Mouse (Mus musculus) limb, embryonic 15.5 days (tissue): Measurements from ENCODE around the gene Sdha. TPM values are rescaled to one million over a fixed set of nuclear protein-coding genes. Genes with fewer than 3 reads are reported as not detected.

Experiments used
- ATAC-seq: fragments of 200-750 bp; cut with Nextera tagmentation; 2 replicates; pipeline ENCODE4 v1.8.0; 2017; ENCODE audit warnings: low read depth, moderate TSS enrichment; ENCODE audit not compliant: insufficient number of reproducible peaks, low FRiP score, low TSS enrichment
- H3K27ac ChIP-seq: fragments of 300-500 bp; sonication (generic); 2 replicates; pipeline ENCODE4 v1.5.1; 2015; ENCODE audit warnings: moderate library complexity, mild to moderate bottlenecking, inconsistent platforms
- H3K27me3 ChIP-seq: fragments of 300-500 bp; sonication (generic); 2 replicates; pipeline ENCODE4 v1.6.1; 2015; ENCODE audit warnings: inconsistent platforms
- H3K36me3 ChIP-seq: fragments of 300-500 bp; sonication (generic); 2 replicates; pipeline ENCODE4 v1.6.1; 2015; ENCODE audit warnings: inconsistent platforms
- H3K4me1 ChIP-seq: fragments of 300-500 bp; sonication (generic); 2 replicates; pipeline ENCODE4 v1.6.1; 2015; ENCODE audit warnings: inconsistent platforms
- H3K4me2 ChIP-seq: fragments of 300-500 bp; sonication (generic); 2 replicates; pipeline ENCODE4 v1.6.1; 2015; ENCODE audit warnings: mild to moderate bottlenecking, inconsistent platforms
- H3K4me3 ChIP-seq: fragments of 300-500 bp; sonication (generic); 2 replicates; pipeline ENCODE4 v1.5.1; 2015; ENCODE audit warnings: mild to moderate bottlenecking, inconsistent platforms
- H3K9ac ChIP-seq: fragments of 300-500 bp; sonication (generic); 2 replicates; pipeline ENCODE4 v1.6.1; 2015; ENCODE audit warnings: inconsistent platforms
- H3K9me3 ChIP-seq: fragments of 300-500 bp; sonication (generic); 2 replicates; pipeline ENCODE4 v1.6.1; 2016; ENCODE audit warnings: inconsistent platforms
- WGBS: fragments of 180-500 bp; shearing (Covaris S2); methylation state at CpG from one replicate; pipeline ENCODE4 v1.1.7; 2015; 5-methylcytosine and 5-hydroxymethylcytosine counted together
- polyA plus RNA-seq: library from polyadenylated mRNA; unstranded; fragments of >200 nt; fragmentation: Nextera tagmentation; extraction: Ambion mirVana; gene quantifications from 2 replicates; pipeline ENCODE4 v1.2.1, GENCODE M21; 2015

The Sdha gene
- polyA plus RNA-seq, 1 experiment from 2014 or later, result 217 TPM

- Histone ChIP-seq H3K36me3 (peaks cover 67% of the 10 kb centered on the region), H3K4me3 (no peak overlapping the region), H3K9me3 (no peaks in the 10 kb centered on the region), H3K4me1 (no peaks in the 10 kb centered on the region), H3K4me2 (no peak overlapping the region), H3K27ac (no peak overlapping the region), H3K27me3 (no peaks in the 10 kb centered on the region), H3K9ac (no peak overlapping the region)
- WGBS, result 95% methylated on average over 13 of the region's 13 CpGs
- ATAC-seq, result no peak
These were observed 6.4 kb upstream of the Sdha start for GRCm38 (mm10) chr13:74356491-74356890.

- Histone ChIP-seq H3K27ac (peak overlapping the region; percentile 88), H3K4me3 (peak overlapping the region; percentile 78), H3K9me3 (no peaks in the 10 kb centered on the region), H3K4me2 (peak overlapping the region; percentile 38), H3K27me3 (no peaks in the 10 kb centered on the region), H3K4me1 (peaks cover 10% of the 10 kb centered on the region), H3K9ac (peak overlapping the region; percentile 82), H3K36me3 (peaks cover 16% of the 10 kb centered on the region; the same call in 1 of the 2 replicates)
- under 1% methylated on average over 15 of the region's 15 CpGs for WGBS
- ATAC-seq, result peak; percentile 20; the same call in 1 of the 2 replicates
These were observed 391 bp upstream of the Sdha start for GRCm38 (mm10) chr13:74350435-74350906.

- Histone ChIP-seq H3K9ac (no peak overlapping the region), H3K9me3 (no peaks in the 10 kb centered on the region), H3K36me3 (peaks cover 73% of the 10 kb centered on the region), H3K27me3 (no peaks in the 10 kb centered on the region), H3K4me1 (no peaks in the 10 kb centered on the region), H3K4me3 (no peak overlapping the region), H3K4me2 (no peak overlapping the region), H3K27ac (no peak overlapping the region)
- 50% methylated on average over 3 of the region's 3 CpGs for WGBS
- ATAC-seq, result no peak
These were observed 9.0 kb downstream of the Sdha start for GRCm38 (mm10) chr13:74341036-74341435.

- no peak for ATAC-seq
- H3K9me3 ChIP-seq, result no peaks in the 10 kb centered on the region
- H3K4me2 ChIP-seq, result no peak overlapping the region
- no peaks in the 10 kb centered on the region for H3K27me3 ChIP-seq
- H3K9ac ChIP-seq, result no peak overlapping the region
- no peak overlapping the region for H3K4me3 ChIP-seq
- H3K36me3 ChIP-seq, result peaks cover 67% of the 10 kb centered on the region
- H3K4me1 ChIP-seq, result no peaks in the 10 kb centered on the region
- H3K27ac ChIP-seq, result no peak overlapping the region
These were observed 20.8 kb downstream of the Sdha start for GRCm38 (mm10) chr13:74329321-74329720.

- Histone ChIP-seq H3K27me3 (no peaks in the 10 kb centered on the region), H3K27ac (peak within 1 kb of the TSS; percentile 81), H3K4me3 (peak within 1 kb of the TSS; percentile 96), H3K36me3 (peaks cover 22% of the 10 kb centered on the region), H3K9ac (peak within 1 kb of the TSS; percentile 83), H3K4me2 (peak within 1 kb of the TSS; percentile 66), H3K4me1 (peaks cover 8% of the 10 kb centered on the region; the same call in 1 of the 2 replicates), H3K9me3 (no peaks in the 10 kb centered on the region)
- under 1% methylated on average over 36 of the region's 36 CpGs for WGBS
- peak; percentile 99 for ATAC-seq
These were observed 32.8 kb downstream of the Sdha start, which contains the start of gene Pdcd6 for GRCm38 (mm10) chr13:74317170-74317849. Pdcd6 (minus strand) TSS chr13:74317580.

GRCm38 (mm10) chr13:74316789-74317169, 33.3 kb downstream of the Sdha start:
- Histone ChIP-seq H3K9me3 (no peaks in the 10 kb centered on the region), H3K4me1 (peaks cover 8% of the 10 kb centered on the region; the same call in 1 of the 2 replicates), H3K36me3 (peaks cover 16% of the 10 kb centered on the region), H3K4me3 (peak overlapping the region; percentile 96), H3K4me2 (peak overlapping the region; percentile 66), H3K9ac (peak overlapping the region; percentile 83), H3K27me3 (no peaks in the 10 kb centered on the region), H3K27ac (peak overlapping the region; percentile 81)
- no peak for ATAC-seq
- 3% methylated on average over 15 of the region's 15 CpGs for WGBS

- peak overlapping the region; percentile 96 for H3K4me3 ChIP-seq
- WGBS, result 23% methylated on average over 4 of the region's 4 CpGs
- peaks cover 16% of the 10 kb centered on the region for H3K36me3 ChIP-seq
- peak overlapping the region; percentile 83 for H3K9ac ChIP-seq
- H3K9me3 ChIP-seq, result no peaks in the 10 kb centered on the region
- peak overlapping the region; percentile 81 for H3K27ac ChIP-seq
- no peaks in the 10 kb centered on the region for H3K27me3 ChIP-seq
- no peak for ATAC-seq
- H3K4me2 ChIP-seq, result peak overlapping the region; percentile 66
- H3K4me1 ChIP-seq, result peaks cover 8% of the 10 kb centered on the region; the same call in 1 of the 2 replicates
These were observed 33.7 kb downstream of the Sdha start for GRCm38 (mm10) chr13:74316386-74316785.

GRCm38 (mm10) chr13:74314616-74315015, 35.5 kb downstream of the Sdha start:
- no peak for ATAC-seq
- Histone ChIP-seq H3K9me3 (no peaks in the 10 kb centered on the region), H3K27me3 (no peaks in the 10 kb centered on the region), H3K9ac (no peak overlapping the region), H3K27ac (no peak overlapping the region), H3K36me3 (peaks cover 18% of the 10 kb centered on the region), H3K4me1 (peaks cover 8% of the 10 kb centered on the region; the same call in 1 of the 2 replicates), H3K4me2 (no peak overlapping the region), H3K4me3 (no peak overlapping the region)
- WGBS, result 92% methylated on average over 3 of the region's 3 CpGs

- H3K9me3 ChIP-seq, result no peaks in the 10 kb centered on the region
- H3K9ac ChIP-seq, result no peak overlapping the region
- H3K27me3 ChIP-seq, result no peaks in the 10 kb centered on the region
- peaks cover 76% of the 10 kb centered on the region for H3K36me3 ChIP-seq
- H3K27ac ChIP-seq, result no peak overlapping the region
- H3K4me2 ChIP-seq, result no peak overlapping the region
- no peak for ATAC-seq
- H3K4me1 ChIP-seq, result no peaks in the 10 kb centered on the region
- WGBS, result 95% methylated on average over 1 of the region's 1 CpGs
- no peak overlapping the region for H3K4me3 ChIP-seq
These were observed 44.3 kb downstream of the Sdha start for GRCm38 (mm10) chr13:74305780-74306179.

GRCm38 (mm10) chr13:74305380-74305779, 44.7 kb downstream of the Sdha start:
- Histone ChIP-seq H3K27me3 (no peaks in the 10 kb centered on the region), H3K4me2 (no peak overlapping the region), H3K4me3 (no peak overlapping the region), H3K9me3 (no peaks in the 10 kb centered on the region), H3K4me1 (no peaks in the 10 kb centered on the region), H3K27ac (no peak overlapping the region), H3K36me3 (peaks cover 72% of the 10 kb centered on the region), H3K9ac (no peak overlapping the region)
- 88% methylated on average over 6 of the region's 6 CpGs for WGBS
- ATAC-seq, result no peak

- Histone ChIP-seq H3K9me3 (no peaks in the 10 kb centered on the region), H3K4me2 (no peak overlapping the region), H3K4me3 (no peak overlapping the region), H3K4me1 (no peaks in the 10 kb centered on the region), H3K27me3 (no peaks in the 10 kb centered on the region), H3K27ac (no peak overlapping the region), H3K36me3 (peaks cover 48% of the 10 kb centered on the region), H3K9ac (no peak overlapping the region)
- ATAC-seq, result no peak
- 74% methylated on average over 10 of the region's 10 CpGs for WGBS
These were observed 47.7 kb downstream of the Sdha start for GRCm38 (mm10) chr13:74302050-74303037.
